Mouse (Mus musculus) liver, adult 2 months (tissue): ENCODE measurements at regions not wholly inside any gene's neighbourhood (a gene's known extent, or its start where the extent isn't known, plus 50 kb on each side); places are given as distances from the start of the nearest gene placed in this dataset.

ENCODE experiments used
- CTCF ChIP-seq: fragments of 200-500 bp; IDR thresholded peaks from 2 replicates; pipeline ENCODE4 v1.5.1; 2011; ENCODE audit warnings: low read depth, low read length, control low read depth
- POLR2A ChIP-seq: fragments of 200-500 bp; IDR thresholded peaks from 2 replicates; pipeline ENCODE4 v1.6.1; 2011; ENCODE audit warnings: low read length, control low read depth; ENCODE audit not compliant: insufficient read depth; ENCODE audit errors: extremely low read depth

DNA sequence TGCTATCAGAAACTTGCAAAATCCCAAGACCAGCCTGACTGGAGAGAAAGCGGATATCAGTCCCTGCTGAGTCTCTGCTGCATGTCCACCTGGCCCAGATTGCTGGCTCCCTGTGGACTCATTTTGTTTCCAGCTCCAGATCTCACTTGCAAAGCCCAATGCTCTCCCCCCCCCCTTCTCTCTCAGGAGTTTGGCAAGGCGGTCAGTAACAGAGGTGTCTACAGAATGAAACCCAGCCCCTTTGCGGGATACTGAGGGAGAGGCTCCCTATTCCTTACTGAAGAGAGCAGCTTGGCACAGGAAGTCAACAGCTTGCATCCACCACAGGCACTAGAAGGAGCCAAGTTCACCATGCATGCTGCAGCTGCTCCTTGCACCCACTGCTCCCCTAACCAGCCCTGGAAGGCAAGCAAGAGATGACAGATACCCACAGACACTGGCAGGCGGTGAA lies 110.1 kb upstream of the Sfswap start:
- TF ChIP-seq CTCF (no peak), POLR2A (no peak)
